ENCODE assay signal across 16 mouse cellular contexts in genomic region chr6:31921561-31922152, GRCm38 (mm10).
DNase-seq lines count a peak whose midpoint lies in the region; ATAC-seq lines count a peak whose summit lies in the region.
"Had no signal": no experiment of that assay in that cellular context is flagged by ENCODE, and none has a peak within 500 bp of the region (broad histone marks: within the 10 kb centered on the region; RNA-seq: fewer than 3 reads in every experiment).

No protein-coding gene starts in this region.

- DNase-seq in layer of hippocampus, adult 11-12 months (ENCODE audit: low spot score): peak; percentile 16
- no peak for DNase-seq in layer of hippocampus, adult 8-10 months (ENCODE audit: low spot score in 2 of 2)
- peak; percentile 37 to 38 for DNase-seq in left cerebral cortex, postnatal 25 days (ENCODE audit: low spot score in 2 of 2)
- DNase-seq in left cerebral cortex, adult 8-10 months (ENCODE audit: low spot score in 2 of 2): no peak
- peak; percentile 17 to 36 for DNase-seq in right cerebral cortex, postnatal 36 days (ENCODE audit: low spot score in 2 of 2)
- DNase-seq in right cerebral cortex, postnatal 4 days: no peak
- DNase-seq in skeletal muscle tissue, adult 2 months (ENCODE audit: low read depth, low spot score): peak; percentile 9
- DNase-seq: adrenal gland, adult 2 months; adrenal gland, postnatal 25 days; cerebellum, postnatal 10 days; gastrocnemius, postnatal 36 days; heart, adult 18-20 months; heart, postnatal 14 days had no signal

- intact Hi-C loops in left cerebral cortex, postnatal 25 days (cut with DNase I): no loop called here

- no peak for ATAC-seq in megakaryocyte, adult 5-6 weeks (ENCODE audit: poor library complexity, severe bottlenecking)
- ATAC-seq: forebrain, embryonic 15.5 days; Patski had no signal

Comparison
In these comparisons a context has a peak if more than half of its experiments do, and no peak if none do; other contexts are left out.
1. DNase-seq: peak in layer of hippocampus, adult 11-12 months (single experiment), left cerebral cortex, postnatal 25 days (2 of 2), right cerebral cortex, postnatal 36 days (2 of 2) and skeletal muscle tissue, adult 2 months (single experiment); none in layer of hippocampus, adult 8-10 months (0 of 2), left cerebral cortex, adult 8-10 months (0 of 2) and right cerebral cortex, postnatal 4 days (single experiment).